Comparison of ENCODE assay signal across 29 mouse cellular contexts in genomic region chr15:78377859-78378258, GRCm38 (mm10). TPM values are rescaled to one million over a fixed set of nuclear protein-coding genes. Genes with fewer than 3 reads are reported as not detected.
DNase-seq lines count a peak whose midpoint lies in the region; ATAC-seq and TF ChIP-seq lines count a peak whose summit lies in the region.
"Had no signal": no experiment of that assay in that cellular context is flagged by ENCODE, and none has a peak within 500 bp of the region (broad histone marks: within the 10 kb centered on the region; RNA-seq: fewer than 3 reads in every experiment).

No protein-coding gene starts in this region.

- in situ Hi-C loops in CH12.LX (cut with MboI; ENCODE audit: low pct_ligation_motif_present, low pct_unique_long_range_greater_than_20kb, low sequenced_read_pairs) = no loop called here

- no peak overlapping the region for H3K27ac ChIP-seq in CH12.LX (ENCODE audit: insufficient read depth, low read depth)
- H3K27ac ChIP-seq in forebrain, embryonic 16.5 days (ENCODE audit: low read length) = no peak overlapping the region
- H3K27ac ChIP-seq: embryonic facial prominence, embryonic 10.5 days; embryonic facial prominence, embryonic 12.5 days had no signal

- no peak for TF ChIP-seq RAD21 in CH12.LX (IDR thresholded peaks at IDR 0.05; ENCODE audit: low read depth, low read length)

- TF ChIP-seq POLR2A in CH12.LX (IDR thresholded peaks at IDR 0.05; ENCODE audit: low read depth, low read length) = 0 out of 2 replicates have a peak, but pooled peaks have one; percentile 15

- DNase-seq in heart, adult 11 months = peak; percentile 75
- DNase-seq in heart, adult 9 months (ENCODE audit: low spot score in 2 of 2) = no peak
- DNase-seq in CH12.LX (ENCODE audit: extremely low read depth) (no peak), MEL-GATA-1-ER (ENCODE audit: extremely low read depth, low read depth) (peak; percentile 84), R1 (ENCODE audit: low read depth, low spot score) (peak; percentile 61)
- no peak for DNase-seq in layer of hippocampus, postnatal 25 days (ENCODE audit: extremely low spot score in 1 of 2, low spot score in 1 of 2)
- DNase-seq in layer of hippocampus, adult 9-11 months = no peak
- DNase-seq: adrenal gland, adult 8-10 months; adrenal gland, postnatal 14 days; adrenal gland, postnatal 36 days; B cell, adult 2 months; cerebellum, adult 11-12 months; cerebellum, adult 2 months; cerebellum, adult 9-10 months; cerebellum, postnatal 10 days; cerebellum, postnatal 25 days; forebrain, postnatal 0 days had no signal

- TF ChIP-seq CTCF in CH12.LX (conservative IDR thresholded peaks at IDR 0.05 in 1 of 2, IDR thresholded peaks at IDR 0.05 in 1 of 2; ENCODE audit: low read depth in 2 of 2, low read length in 2 of 2) = no peak

- H3K36me3 ChIP-seq in CH12.LX (replicated peaks in 1 of 2; ENCODE audit: control insufficient read depth in 1 of 2, insufficient read depth in 1 of 2, low read length in 1 of 2) = no peaks in the 10 kb centered on the region
- H3K36me3 ChIP-seq in forebrain, embryonic 16.5 days (ENCODE audit: control insufficient read depth, insufficient read depth) = no peaks in the 10 kb centered on the region
- H3K36me3 ChIP-seq: embryonic facial prominence, embryonic 10.5 days; embryonic facial prominence, embryonic 12.5 days had no signal

- H3K4me2 ChIP-seq in CH12.LX (ENCODE audit: insufficient read depth, low read depth, poor library complexity, severe bottlenecking) = peak overlapping the region; percentile 62
- H3K4me2 ChIP-seq in forebrain, embryonic 16.5 days (ENCODE audit: low read length) = no peak overlapping the region
- H3K4me2 ChIP-seq: embryonic facial prominence, embryonic 12.5 days had no signal

- H3K27me3 ChIP-seq in CH12.LX (replicated peaks) = peaks cover 72% of the 10 kb centered on the region
- H3K27me3 ChIP-seq in forebrain, embryonic 16.5 days (replicated peaks; ENCODE audit: control insufficient read depth, insufficient read depth, low read length) = no peaks in the 10 kb centered on the region
- H3K27me3 ChIP-seq: embryonic facial prominence, embryonic 12.5 days; Patski had no signal

- H3K4me3 ChIP-seq in CH12.LX (replicated peaks in 1 of 3; ENCODE audit: low read depth in 2 of 3, low read length in 2 of 3, poor library complexity in 1 of 3) = peak overlapping the region in 1 of 3 experiments; percentile 16
- H3K4me3 ChIP-seq in forebrain, embryonic 16.5 days (replicated peaks; ENCODE audit: low read length) = no peak overlapping the region
- H3K4me3 ChIP-seq: embryonic facial prominence, embryonic 10.5 days; embryonic facial prominence, embryonic 12.5 days had no signal

- no peaks in the 10 kb centered on the region for H3K4me1 ChIP-seq in CH12.LX (ENCODE audit: control insufficient read depth in 1 of 2, insufficient read depth in 2 of 2)
- peaks cover 7% of the 10 kb centered on the region for H3K4me1 ChIP-seq in forebrain, embryonic 16.5 days (replicated peaks; ENCODE audit: control insufficient read depth, insufficient read depth, low read length)
- H3K4me1 ChIP-seq: embryonic facial prominence, embryonic 12.5 days had no signal

- H3K9me3 ChIP-seq in CH12.LX (replicated peaks; ENCODE audit: low read length) = peaks cover 5% of the 10 kb centered on the region
- no peaks in the 10 kb centered on the region for H3K9me3 ChIP-seq in forebrain, embryonic 16.5 days (ENCODE audit: control insufficient read depth, low read length)
- H3K9me3 ChIP-seq: embryonic facial prominence, embryonic 10.5 days; embryonic facial prominence, embryonic 12.5 days had no signal

- H3K9ac ChIP-seq in CH12.LX (ENCODE audit: insufficient read depth, low read depth) = peak overlapping the region; percentile 29; the same call in 1 of the 2 replicates
- no peak overlapping the region for H3K9ac ChIP-seq in forebrain, embryonic 16.5 days (replicated peaks; ENCODE audit: low read depth, low read length)
- H3K9ac ChIP-seq: embryonic facial prominence, embryonic 12.5 days; forebrain, postnatal 0 days had no signal

- TF ChIP-seq EP300 in CH12.LX (IDR thresholded peaks at IDR 0.05; ENCODE audit: low read length) = no peak

- ATAC-seq in forebrain, embryonic 16.5 days = no peak
- ATAC-seq: activated CD4-positive, CD25-positive, alpha-beta regulatory T cell, adult 4 months; CD4-positive, CD25-positive, alpha-beta regulatory T cell, adult 4 months; forebrain, embryonic 14.5 days; forebrain, postnatal 0 days; Patski had no signal

- no peaks in the 10 kb centered on the region for H3K79me2 ChIP-seq in CH12.LX (replicated peaks; ENCODE audit: control insufficient read depth, extremely low read depth, insufficient read depth, poor library complexity, severe bottlenecking)

- dilution Hi-C loops in CH12.LX (cut with MboI; ENCODE audit: extremely low pct_ligation_motif_present, extremely low pct_unique_long_range_greater_than_20kb, low sequenced_read_pairs) = no loop called here

- 90% methylated on average over 10 of the region's 10 CpGs for WGBS in forebrain, embryonic 16.5 days

TF ChIP-seq in CH12.LX, 34 proteins besides CTCF, POLR2A, EP300 and RAD21:
- TF ChIP-seq POLR2AphosphoS2 (IDR thresholded peaks at IDR 0.05; ENCODE audit: low read depth, low read length) (no peak), BHLHE40 (IDR thresholded peaks at IDR 0.05; ENCODE audit: low read depth, low read length) (no peak), USF1 (IDR thresholded peaks at IDR 0.05; ENCODE audit: low read depth, low read length) (peak; percentile 93), MAX (IDR thresholded peaks at IDR 0.05; ENCODE audit: low read length) (peak; percentile 93), USF2 (conservative IDR thresholded peaks at IDR 0.05; ENCODE audit: low read depth, low read length) (peak; percentile 91)

RNA-seq across cellular contexts. Expression of gene Tex33, which starts 17.9 kb away (rescaled TPM):
- total RNA-seq in CH12.LX (2012; rRNA removed) = not detected in 2 replicates
- total RNA-seq in CH12.LX (2014; rRNA removed) = not detected in 2 replicates
- not detected in 2 replicates for polyA plus RNA-seq in CH12.LX (2012; ENCODE audit: insufficient read length, low read depth)
- total RNA-seq in layer of hippocampus, postnatal 25 days (2021) = not detected
- polyA plus RNA-seq in forebrain, embryonic 16.5 days (2015; fragmentation: Nextera tagmentation; extraction: Ambion mirVana) = not detected in 2 replicates
- total RNA-seq: adrenal gland, adult 18-20 months; adrenal gland, postnatal 14 days; adrenal gland, postnatal 36 days; ES-E14; forebrain, postnatal 0 days had no signal
- polyA plus RNA-seq: activated CD4-positive, CD25-positive, alpha-beta regulatory T cell, adult 4 months; CD4-positive, CD25-positive, alpha-beta regulatory T cell, adult 4 months; cerebellum, adult 2 months; cortical plate, adult 2 months; embryonic facial prominence, embryonic 10.5 days; embryonic facial prominence, embryonic 12.5 days; embryonic facial prominence, embryonic 14.5 days; forebrain, embryonic 11.5 days; forebrain, embryonic 14.5 days; forebrain, postnatal 0 days; Patski had no signal

RNA-seq across cellular contexts. Expression of gene Tst, which starts 27.8 kb away (rescaled TPM):
- total RNA-seq in CH12.LX (2012; rRNA removed) (1.8 and 2.0 TPM in 2 replicates), CH12.LX (2014; rRNA removed) (0.66 and 0.67 TPM in 2 replicates)
- polyA plus RNA-seq in CH12.LX (2012; ENCODE audit: insufficient read length, low read depth) = 0.56 and 0.57 TPM in 2 replicates
- 10 to 100 TPM; 41.4 to 42.4 TPM for total RNA-seq in layer of hippocampus, postnatal 25 days (2021)
- polyA plus RNA-seq in forebrain, embryonic 16.5 days (2015; fragmentation: Nextera tagmentation; extraction: Ambion mirVana) = 25.1 and 28.4 TPM in 2 replicates

RNA-seq across cellular contexts. Expression of gene Mpst, which starts 28.4 kb away (rescaled TPM):
- total RNA-seq in CH12.LX (2012; rRNA removed) (33.0 and 46.3 TPM in 2 replicates), CH12.LX (2014; rRNA removed) (18.1 and 27.0 TPM in 2 replicates)
- 21.5 and 24.4 TPM in 2 replicates for polyA plus RNA-seq in CH12.LX (2012; ENCODE audit: insufficient read length, low read depth)
- total RNA-seq in layer of hippocampus, postnatal 25 days (2021) = 10 to 100 TPM; 33.6 to 39.4 TPM
- polyA plus RNA-seq in forebrain, embryonic 16.5 days (2015; fragmentation: Nextera tagmentation; extraction: Ambion mirVana) = 4.4 and 5.0 TPM in 2 replicates

RNA-seq across cellular contexts. Expression of gene Kctd17, which starts 50.5 kb away (rescaled TPM):
- total RNA-seq in CH12.LX (2012; rRNA removed) (not detected in 2 replicates), CH12.LX (2014; rRNA removed) (not detected in 2 replicates)
- not detected in 2 replicates for polyA plus RNA-seq in CH12.LX (2012; ENCODE audit: insufficient read length, low read depth)
- total RNA-seq in layer of hippocampus, postnatal 25 days (2021) = 100 to 1,000 TPM; 257 to 260 TPM
- 105 and 141 TPM in 2 replicates for polyA plus RNA-seq in forebrain, embryonic 16.5 days (2015; fragmentation: Nextera tagmentation; extraction: Ambion mirVana)

RNA-seq across cellular contexts. Expression of gene Csf2rb, which starts 52.3 kb away (rescaled TPM):
- total RNA-seq in CH12.LX (2012; rRNA removed) (146 and 179 TPM in 2 replicates), CH12.LX (2014; rRNA removed) (124 and 134 TPM in 2 replicates)
- polyA plus RNA-seq in CH12.LX (2012; ENCODE audit: insufficient read length, low read depth) = 222 and 269 TPM in 2 replicates
- 1 to 10 TPM; 2.5 to 2.6 TPM for total RNA-seq in layer of hippocampus, postnatal 25 days (2021)
- polyA plus RNA-seq in forebrain, embryonic 16.5 days (2015; fragmentation: Nextera tagmentation; extraction: Ambion mirVana) = 0.27 and 0.65 TPM in 2 replicates

Comparison
In these comparisons a context has a peak if more than half of its experiments do, and no peak if none do; other contexts are left out.
1. DNase-seq: peak in heart, adult 11 months (single experiment), MEL-GATA-1-ER (single experiment) and R1 (single experiment); none in heart, adult 9 months (0 of 2), CH12.LX (single experiment), layer of hippocampus, postnatal 25 days (0 of 2) and layer of hippocampus, adult 9-11 months (single experiment).
2. RNA of gene Tst, which starts 27.8 kb away (total RNA-seq): 41.4 to 42.4 TPM in layer of hippocampus, postnatal 25 days; 0.66 to 2.0 TPM in CH12.LX; every median in the first group is over 10 times any median in the second.